Mouse (Mus musculus): ENCODE results near the gene Pecr. TPM values are rescaled to one million over a fixed set of nuclear protein-coding genes. Genes with fewer than 3 reads are reported as not detected.

Gene Pecr
- total RNA-seq, 2 experiments from 2014 or later: 16.2 to 19.0 TPM

Other genes starting within 250 kb of the Pecr start
- gene Mreg, start 72.0 kb downstream of the Pecr start, total RNA-seq (2021): 10 to 100 TPM; 49.9 to 54.3 TPM
- under 1 TPM in 1 of 2 experiments, not detected in 1; 0.11 TPM for gene Tmem169, start 55 bp upstream of the Pecr start, total RNA-seq (2021)
- gene Xrcc5, start 23.1 kb upstream of the Pecr start, total RNA-seq (2021): 10 to 100 TPM; 22.2 to 24.5 TPM